Mouse (Mus musculus) lung, postnatal 0 days (tissue): Measurements from ENCODE around the gene Chrna1.

ENCODE experiments used
- CTCF ChIP-seq: IDR thresholded peaks from 2 replicates; pipeline ENCODE4 v1.5.1; 2016; ENCODE audit warnings: antibody characterized with exemption, mild to moderate bottlenecking
- EP300 ChIP-seq: IDR thresholded peaks from 2 replicates; pipeline ENCODE4 v1.6.1; 2016; ENCODE audit warnings: antibody characterized with exemption, mild to moderate bottlenecking, control low read depth

DNA sequence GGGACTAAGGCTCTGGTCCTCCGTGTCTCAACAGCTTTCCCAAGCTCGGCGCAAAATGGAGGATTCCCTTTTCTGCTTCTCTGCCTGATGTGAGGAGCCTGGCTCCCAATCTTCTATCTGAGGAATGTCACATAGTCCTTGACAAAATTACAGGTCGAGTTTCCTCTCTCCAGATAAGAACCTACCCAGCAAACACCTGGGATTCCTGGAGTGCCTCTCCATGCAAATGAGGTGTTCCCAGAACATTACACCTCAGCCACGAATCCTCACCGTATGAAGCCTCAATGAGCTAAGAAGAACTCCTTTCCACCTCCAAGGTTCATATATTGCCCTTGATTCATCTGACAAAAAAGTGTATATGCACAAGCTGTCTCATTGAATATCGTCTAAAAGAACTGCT is 19.7 kb downstream of the Chrna1 start:
- TF ChIP-seq CTCF (no peak), EP300 (peak; percentile 56; the same call in 1 of the 2 replicates)
